Mouse (Mus musculus): ENCODE measurements around the gene Gm9903. TPM values are rescaled to one million over a fixed set of nuclear protein-coding genes. Genes with fewer than 3 reads are reported as not detected.

The Gm9903 gene
- polyA plus RNA-seq, 1 experiment from 2014 or later, result 0.64 TPM

- Histone ChIP-seq H3K9me3 (no peaks in the 10 kb centered on the region), H3K4me2 (no peak overlapping the region), H3K36me3 (no peaks in the 10 kb centered on the region), H3K27me3 (no peaks in the 10 kb centered on the region), H3K27ac (replicated peaks) (no peak overlapping the region), H3K4me3 (no peak overlapping the region), H3K9ac (no peak overlapping the region), H3K4me1 (replicated peaks) (peaks cover 12% of the 10 kb centered on the region)
- 47% methylated on average over 3 of the region's 3 CpGs for WGBS
- peak; percentile 90 for ATAC-seq (ENCODE audit: low FRiP score, low read depth)
These were observed 44.7 kb downstream of the Gm9903 start for GRCm38 (mm10) chr5:33674439-33674838.

- Histone ChIP-seq H3K4me3 (no peak overlapping the region), H3K4me1 (replicated peaks) (peaks cover 12% of the 10 kb centered on the region), H3K9ac (no peak overlapping the region), H3K9me3 (no peaks in the 10 kb centered on the region), H3K27ac (replicated peaks) (no peak overlapping the region), H3K4me2 (no peak overlapping the region), H3K27me3 (no peaks in the 10 kb centered on the region), H3K36me3 (no peaks in the 10 kb centered on the region)
- WGBS, result 3% methylated on average over 1 of the region's 1 CpGs
- ATAC-seq (ENCODE audit: low FRiP score, low read depth), result no peak; the same call in 1 of the 2 replicates
These were observed 46.2 kb downstream of the Gm9903 start for GRCm38 (mm10) chr5:33675964-33676363.

- H3K27ac ChIP-seq (replicated peaks), result no peak overlapping the region
- H3K9me3 ChIP-seq, result no peaks in the 10 kb centered on the region
- H3K9ac ChIP-seq, result no peak overlapping the region
- no peaks in the 10 kb centered on the region for H3K36me3 ChIP-seq
- ATAC-seq (ENCODE audit: low FRiP score, low read depth), result no peak
- H3K4me1 ChIP-seq (replicated peaks), result peaks cover 12% of the 10 kb centered on the region
- H3K4me3 ChIP-seq, result no peak overlapping the region
- H3K4me2 ChIP-seq, result no peak overlapping the region
- WGBS, result 86% methylated on average over 5 of the region's 5 CpGs
- no peaks in the 10 kb centered on the region for H3K27me3 ChIP-seq
These were observed 48.5 kb downstream of the Gm9903 start for GRCm38 (mm10) chr5:33678244-33678643.

- Histone ChIP-seq H3K4me3 (no peak overlapping the region), H3K27ac (replicated peaks) (no peak overlapping the region), H3K27me3 (peaks cover 4% of the 10 kb centered on the region; the same call in 1 of the 2 replicates), H3K9me3 (no peaks in the 10 kb centered on the region), H3K36me3 (no peaks in the 10 kb centered on the region), H3K9ac (no peak overlapping the region), H3K4me1 (replicated peaks) (no peaks in the 10 kb centered on the region), H3K4me2 (no peak overlapping the region)
- ATAC-seq (ENCODE audit: low FRiP score, low read depth), result no peak
- 59% methylated on average over 3 of the region's 3 CpGs for WGBS
These were observed 51.3 kb downstream of the Gm9903 start for GRCm38 (mm10) chr5:33681044-33681443.

Other genes with a start within 250 kb of the Gm9903 start
- 0.25 and 0.52 TPM in 2 replicates for gene Nkx1-1, start 195.9 kb upstream of the Gm9903 start, polyA plus RNA-seq (2015; fragmentation: Nextera tagmentation; extraction: Ambion mirVana)
- gene Fam53a, start 290 bp upstream of the Gm9903 start, polyA plus RNA-seq (2015; fragmentation: Nextera tagmentation; extraction: Ambion mirVana), result 30.0 and 33.6 TPM in 2 replicates
- gene Slbp, start 22.6 kb downstream of the Gm9903 start, polyA plus RNA-seq (2015; fragmentation: Nextera tagmentation; extraction: Ambion mirVana), result 118 and 127 TPM in 2 replicates
- 40.9 and 48.9 TPM in 2 replicates for gene Tacc3, start 28.2 kb downstream of the Gm9903 start, polyA plus RNA-seq (2015; fragmentation: Nextera tagmentation; extraction: Ambion mirVana)
- gene Tmem129, start 28.5 kb downstream of the Gm9903 start, polyA plus RNA-seq (2015; fragmentation: Nextera tagmentation; extraction: Ambion mirVana), result 31.4 and 32.7 TPM in 2 replicates
- gene Fgfr3, start 91.7 kb downstream of the Gm9903 start, polyA plus RNA-seq (2015; fragmentation: Nextera tagmentation; extraction: Ambion mirVana), result 39.4 and 40.5 TPM in 2 replicates
- 72.8 and 76.7 TPM in 2 replicates for gene Letm1, start 152.9 kb downstream of the Gm9903 start, polyA plus RNA-seq (2015; fragmentation: Nextera tagmentation; extraction: Ambion mirVana)
- 67.4 and 77.9 TPM in 2 replicates for gene Nsd2, start 190.8 kb downstream of the Gm9903 start, polyA plus RNA-seq (2015; fragmentation: Nextera tagmentation; extraction: Ambion mirVana)

Data from hindbrain, embryonic 15.5 days (tissue).